Mouse (Mus musculus): ENCODE measurements around the gene Susd2.
A peak's percentile ranks its signal among the peaks of the same experiment; 100 is the strongest.

Gene Susd2

DNA sequence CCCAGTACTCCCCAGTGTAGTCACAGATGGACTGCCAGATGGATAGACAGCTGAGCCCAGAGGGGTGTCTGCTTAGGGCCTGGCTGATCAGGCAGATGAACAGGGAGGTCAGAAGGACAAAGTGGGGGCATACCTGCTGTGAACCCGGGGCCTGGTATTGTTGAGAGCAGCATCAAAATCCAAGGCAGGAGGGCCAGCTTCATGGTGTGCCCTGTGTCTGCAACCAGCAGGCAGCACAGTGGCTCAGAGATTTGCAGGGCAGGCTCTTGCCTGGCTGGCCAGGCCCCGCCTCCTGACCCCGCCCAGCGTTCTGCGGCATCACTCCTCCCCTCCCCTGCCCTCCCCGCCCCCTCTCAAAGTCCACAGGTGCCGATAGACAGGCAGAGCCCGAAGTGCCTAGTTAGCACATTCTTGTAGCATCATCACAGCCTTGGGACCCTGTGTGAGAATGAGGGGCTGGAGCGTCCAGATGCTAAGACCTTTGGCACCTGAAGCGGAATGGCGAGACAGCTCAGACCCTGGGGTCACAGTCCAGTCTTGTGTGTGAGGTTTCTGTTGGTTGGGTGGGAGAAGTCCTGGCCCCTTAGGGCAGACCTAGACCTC lies at the start of gene Susd2:
Gene Susd2, minus strand, starts transcription at position 268 of the 603 bp plus-strand sequence.
- DNase-seq, result peak; percentile 89 to 94

DNA sequence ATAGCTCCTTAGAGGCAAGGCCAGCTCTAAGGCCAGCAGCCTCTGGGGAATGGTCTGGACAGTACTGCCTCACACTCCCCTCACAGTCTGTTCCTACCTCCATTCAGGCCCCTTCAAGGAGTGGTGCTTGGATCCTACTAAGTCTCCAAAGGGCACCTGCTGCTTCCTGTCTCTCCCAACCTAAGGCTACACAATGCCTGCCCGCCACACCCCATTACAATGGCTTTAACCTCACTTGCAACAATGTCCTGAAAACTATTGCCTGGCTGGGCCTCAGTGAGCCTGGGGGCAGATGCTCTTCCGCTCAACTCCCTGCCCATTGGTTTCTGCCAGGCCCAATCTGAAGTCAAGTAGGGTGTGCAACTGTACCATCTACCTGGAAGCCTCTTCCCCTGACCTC lies 44.8 kb upstream of the Susd2 start:
- no peak for DNase-seq

DNA sequence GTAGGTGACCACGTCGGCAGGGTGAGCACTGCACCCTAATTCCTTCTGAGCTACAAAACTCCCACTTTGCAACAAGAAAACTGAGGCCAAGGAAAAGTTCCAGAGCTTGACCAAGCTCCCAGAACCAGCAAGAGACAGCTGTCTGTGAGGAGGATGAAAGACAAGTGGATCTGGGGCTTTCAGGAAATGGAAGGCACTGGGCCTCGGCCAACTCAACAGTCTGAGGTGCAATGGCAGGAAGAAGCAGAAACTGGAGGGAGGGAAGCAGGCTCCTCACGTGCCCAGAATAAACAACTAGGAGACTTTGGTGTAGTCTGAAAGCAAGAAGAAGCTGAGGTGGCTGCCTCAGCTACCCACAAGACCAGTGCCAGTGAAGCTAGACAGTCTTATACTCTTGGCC lies 42.9 kb upstream of the Susd2 start:
- no peak for DNase-seq

DNA sequence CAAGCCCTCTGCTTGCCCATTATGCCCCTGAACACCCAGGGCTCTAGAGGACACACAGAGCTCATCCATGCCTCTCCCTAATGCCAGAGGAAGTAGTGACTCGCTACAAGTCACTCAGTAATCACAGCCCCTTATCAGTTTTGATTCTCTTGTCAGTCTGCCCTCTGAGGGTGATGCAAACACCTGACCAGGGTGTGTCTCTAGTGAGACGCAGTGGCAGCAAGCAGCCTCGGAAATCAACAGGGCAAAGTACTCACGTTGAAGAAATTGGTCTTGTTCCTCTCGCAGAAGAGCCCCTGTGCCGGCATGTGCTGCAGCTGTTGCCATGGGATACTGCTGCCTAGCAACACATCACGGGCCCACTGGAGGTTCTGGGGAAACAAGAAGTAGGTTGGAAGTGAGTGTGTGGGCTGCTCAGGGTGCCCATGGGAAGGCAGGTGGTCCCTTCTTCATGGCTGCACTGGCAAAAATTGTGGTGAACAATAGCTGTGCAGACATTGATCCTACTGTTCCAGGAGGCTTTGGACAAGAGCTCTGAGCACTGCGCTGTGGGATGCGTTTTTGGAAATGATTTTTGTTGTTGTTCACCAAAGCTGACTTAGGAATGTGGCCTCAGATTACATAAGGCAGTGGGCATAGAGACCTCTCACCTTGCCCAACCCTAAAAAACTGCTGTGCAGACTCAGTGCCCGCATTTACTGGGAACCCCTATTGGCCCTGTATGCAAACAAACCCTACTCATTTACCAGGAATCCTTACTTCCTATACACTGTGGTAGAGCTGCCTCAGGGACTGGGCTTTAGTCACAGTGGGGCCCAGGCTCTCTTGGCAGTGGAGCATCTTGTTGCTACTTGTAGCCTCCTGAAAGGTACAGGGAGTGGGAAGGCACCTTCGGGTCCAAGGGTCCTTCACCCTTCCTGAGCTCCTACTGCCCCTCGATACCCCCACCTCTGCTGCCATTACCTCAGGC lies 40.5 kb upstream of the Susd2 start:
- no peak for DNase-seq

DNA sequence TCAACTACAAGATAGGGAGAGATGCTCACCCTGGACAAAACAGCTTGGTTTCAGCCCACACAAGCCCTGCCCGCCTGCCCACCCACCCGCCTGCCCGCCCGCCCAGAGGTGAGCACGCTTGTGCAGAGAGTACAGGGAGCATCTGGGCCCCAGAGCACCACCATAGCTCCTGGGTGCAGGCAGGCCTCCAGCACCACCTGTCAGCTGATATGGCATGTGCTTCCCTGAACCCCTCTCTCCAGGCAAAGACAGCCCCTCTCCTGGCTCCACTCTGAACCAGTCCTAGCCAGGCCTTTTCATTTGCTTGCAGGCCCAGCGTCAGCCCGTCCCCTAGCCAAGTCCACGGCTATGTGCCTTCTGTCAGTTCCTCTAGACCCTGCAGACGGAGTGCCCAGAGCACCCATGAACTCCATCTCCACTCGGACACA lies 36.8 kb upstream of the Susd2 start:
- DNase-seq, result no peak

DNA sequence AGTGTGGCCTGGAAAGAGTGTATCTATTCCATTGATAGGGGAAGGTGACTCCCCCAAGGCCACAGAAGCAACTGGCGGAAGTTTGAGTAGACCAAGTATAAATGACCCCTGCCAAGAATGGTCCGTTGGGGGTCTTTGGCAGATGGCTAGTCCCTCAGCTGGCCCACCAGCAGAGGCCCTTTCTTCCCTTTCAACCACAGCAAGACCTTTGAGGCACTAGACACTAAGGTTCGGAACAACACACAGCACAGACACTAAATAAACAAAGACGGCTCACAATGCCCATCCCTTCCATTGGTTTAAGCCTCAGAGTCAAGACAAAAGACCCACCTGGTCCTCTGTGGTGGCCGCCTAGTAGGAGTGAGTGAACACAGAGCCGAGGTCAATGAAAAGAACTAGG lies 35.4 kb upstream of the Susd2 start:
- DNase-seq, result no peak

DNA sequence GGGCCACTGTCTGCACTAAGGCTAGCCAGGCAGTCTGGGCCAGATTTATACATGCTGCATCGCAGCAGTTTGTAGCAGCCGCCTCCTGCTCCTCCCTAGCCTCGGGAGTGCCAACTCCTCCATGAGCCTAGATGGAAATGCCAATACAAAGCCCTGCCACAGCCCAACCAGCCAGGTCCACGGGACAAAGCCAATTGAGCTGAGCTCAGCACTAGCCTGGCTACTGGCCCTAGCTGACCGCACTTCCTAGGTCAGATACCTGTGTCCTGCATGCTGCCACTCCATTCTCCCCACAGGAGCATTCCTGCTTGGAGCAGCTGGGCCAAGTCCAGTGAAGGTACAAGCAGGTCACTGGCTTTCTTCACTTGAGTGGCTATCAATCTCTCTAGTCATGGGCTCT lies 34.2 kb upstream of the Susd2 start:
- DNase-seq, result peak; percentile 47 to 76

DNA sequence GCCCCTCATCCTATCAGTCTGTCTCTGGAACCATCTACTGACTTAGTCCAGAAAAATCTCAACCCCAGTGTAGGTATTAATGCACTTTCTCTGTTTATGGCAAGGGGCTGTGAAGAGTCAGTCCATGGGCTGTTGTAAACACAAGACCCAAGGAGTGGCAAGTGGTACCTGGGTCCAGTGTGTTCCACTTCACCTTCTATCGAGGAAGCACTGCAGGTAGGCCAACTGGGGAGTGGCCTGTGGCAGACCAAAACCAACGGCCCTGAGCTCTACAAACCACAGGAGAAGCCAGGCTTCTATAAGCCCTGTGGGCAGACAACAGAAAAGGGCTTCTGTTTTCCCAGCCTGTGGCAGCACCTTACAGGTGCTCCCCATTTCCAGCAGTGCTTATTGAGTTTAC lies 33.8 kb upstream of the Susd2 start:
- no peak for DNase-seq

DNA sequence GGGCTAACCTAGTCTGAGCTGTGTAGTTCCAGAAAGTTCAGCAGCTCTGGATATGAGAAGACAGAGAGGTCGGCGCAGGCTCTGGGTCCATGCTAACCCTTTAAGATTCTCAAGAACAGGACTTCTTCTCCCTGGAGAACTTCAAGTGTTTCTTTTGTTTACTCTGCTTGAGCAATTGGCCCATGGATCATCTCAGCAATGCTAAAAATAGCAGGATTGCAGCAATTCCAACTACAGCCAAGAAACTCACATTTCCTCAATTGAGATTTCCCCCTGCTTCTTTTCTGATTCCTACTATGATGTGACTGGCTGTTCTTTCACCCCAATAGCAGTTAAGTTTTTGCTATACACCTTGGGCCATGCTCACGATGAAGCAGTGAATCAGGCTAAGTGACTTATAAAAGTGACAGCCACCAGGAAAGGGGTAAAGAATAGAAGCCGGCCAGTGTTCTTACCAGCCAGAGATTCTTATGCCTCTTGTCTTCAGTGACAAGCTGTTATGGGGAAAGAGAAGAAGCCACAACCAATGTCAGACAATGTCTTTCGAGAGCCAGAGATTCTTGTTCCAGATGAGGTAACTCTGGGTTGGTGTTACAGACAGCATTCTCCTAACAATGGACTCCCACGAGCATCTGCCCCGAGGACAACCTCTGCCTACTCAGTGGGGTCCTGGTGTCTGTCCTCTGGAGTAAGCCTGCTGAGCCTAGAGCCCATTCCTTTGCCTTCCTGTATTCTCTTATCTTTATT lies 33.2 kb upstream of the Susd2 start:
- DNase-seq, result no peak

DNA sequence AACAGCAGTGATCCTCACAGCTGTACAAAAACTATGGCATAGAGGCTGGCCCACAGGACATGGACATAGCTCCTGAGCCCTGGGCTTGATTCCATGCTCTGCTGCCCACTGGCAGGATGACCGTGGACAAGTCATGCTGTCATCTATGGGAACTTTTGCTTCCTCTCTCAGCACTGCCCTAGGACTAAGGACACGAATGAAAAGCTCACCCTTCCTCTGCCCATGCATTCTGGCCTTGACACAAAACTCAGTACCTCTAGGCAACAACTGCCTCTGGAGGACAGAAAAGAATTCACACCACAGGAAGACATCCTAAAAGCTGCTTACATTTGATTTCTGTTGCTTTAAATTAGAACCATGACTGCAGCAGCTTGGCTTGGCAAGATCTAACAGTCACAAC lies 32.5 kb upstream of the Susd2 start:
- no peak for DNase-seq

DNA sequence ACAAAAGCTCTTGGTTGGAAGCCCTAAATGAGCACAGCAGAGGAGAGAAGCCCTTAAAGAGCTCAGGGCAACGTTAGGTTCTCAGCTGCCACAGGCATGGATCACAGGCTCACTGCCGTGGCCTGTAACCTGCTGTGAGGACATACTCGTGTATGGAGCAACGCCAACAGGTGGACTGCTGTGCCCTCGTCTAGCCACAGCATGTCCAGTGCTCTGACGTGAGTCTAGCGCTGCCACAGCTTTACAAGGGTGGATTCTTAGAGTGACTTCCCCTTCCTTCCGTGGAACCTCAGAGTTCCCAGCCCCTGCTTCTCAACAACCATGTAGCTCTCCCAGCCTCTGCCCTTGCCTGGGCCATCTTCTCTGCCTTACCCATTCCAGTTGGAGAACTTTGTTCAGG lies 31.8 kb upstream of the Susd2 start:
- no peak for DNase-seq

DNA sequence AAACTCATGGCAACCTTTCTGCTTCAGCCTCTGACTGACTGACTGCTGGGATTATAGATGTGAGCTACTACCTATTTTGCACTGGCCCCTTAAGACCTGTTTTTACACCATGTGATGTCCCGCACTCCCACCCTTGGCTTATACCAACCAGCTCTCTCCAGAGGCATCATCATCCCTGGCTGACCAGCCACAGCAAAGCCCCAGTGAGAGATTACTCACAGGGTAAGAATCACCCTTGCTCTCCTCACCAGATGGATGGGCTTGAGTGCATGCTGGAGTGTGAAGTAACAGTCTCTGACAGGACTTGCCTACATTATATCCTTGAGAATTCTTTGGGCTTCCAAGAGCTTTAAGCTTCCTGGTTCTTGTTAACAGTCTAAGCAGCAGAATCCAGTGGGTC lies 26.1 kb upstream of the Susd2 start:
- DNase-seq, result no peak

DNA sequence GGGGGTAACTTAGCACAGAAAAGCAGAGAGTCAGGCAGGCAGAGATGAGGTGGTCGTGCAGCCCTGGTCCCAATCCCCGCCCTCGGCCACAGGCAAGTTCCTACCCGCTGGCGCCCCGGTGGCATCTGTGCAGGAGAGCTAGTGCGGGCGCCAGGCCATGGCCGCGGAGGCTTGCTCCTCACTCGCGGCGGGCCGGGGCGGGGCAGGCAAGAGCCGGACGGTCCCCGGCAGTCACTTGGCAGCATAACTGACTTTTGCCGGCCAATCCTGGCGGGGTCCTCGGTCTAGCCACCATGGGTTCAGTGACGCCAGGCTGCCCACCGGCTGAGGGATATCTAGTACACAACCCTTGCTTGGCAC lies 24.1 kb upstream of the Susd2 start:
- peak; percentile 77 to 82 for DNase-seq

DNA sequence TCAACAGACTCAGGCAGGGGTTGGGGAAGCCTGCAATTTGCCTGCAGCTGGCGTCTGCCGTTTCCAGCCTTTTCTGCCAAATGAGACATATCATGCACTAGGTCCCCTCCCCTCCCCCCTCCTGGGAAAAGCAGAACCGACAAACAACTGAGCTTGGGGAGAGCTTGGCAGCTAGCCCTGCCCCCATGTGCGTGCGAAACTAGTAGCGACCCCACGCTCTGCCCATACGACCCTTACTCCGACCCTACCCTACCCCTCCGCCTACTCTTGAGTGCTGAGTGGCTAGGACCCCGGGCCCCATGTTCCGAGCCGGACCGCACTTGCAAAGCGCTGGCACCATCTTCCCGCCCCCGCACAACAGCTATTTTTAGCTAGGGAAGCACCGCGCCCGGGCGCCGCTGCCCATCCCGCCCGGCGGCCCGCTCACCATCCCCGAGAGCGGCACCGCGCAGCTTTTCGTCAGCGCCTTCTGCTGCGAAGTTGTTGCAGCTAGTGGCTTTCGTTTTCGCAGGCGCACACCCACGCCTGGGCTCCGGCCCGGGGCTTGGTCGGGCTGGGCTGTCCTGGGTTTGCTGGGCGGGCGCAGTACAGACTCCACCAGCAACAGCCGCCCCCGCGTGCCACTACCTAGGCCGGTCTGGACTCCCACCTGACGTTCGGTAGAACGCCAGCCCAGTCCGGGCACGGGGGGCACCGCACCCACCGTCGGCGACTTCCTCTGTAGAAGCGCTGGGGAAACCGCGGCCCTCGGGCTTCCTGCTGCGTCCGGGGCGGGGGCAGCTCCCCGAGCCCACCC lies 23.5 kb upstream of the Susd2 start:
- peak; percentile 60 to 75 for DNase-seq

DNA sequence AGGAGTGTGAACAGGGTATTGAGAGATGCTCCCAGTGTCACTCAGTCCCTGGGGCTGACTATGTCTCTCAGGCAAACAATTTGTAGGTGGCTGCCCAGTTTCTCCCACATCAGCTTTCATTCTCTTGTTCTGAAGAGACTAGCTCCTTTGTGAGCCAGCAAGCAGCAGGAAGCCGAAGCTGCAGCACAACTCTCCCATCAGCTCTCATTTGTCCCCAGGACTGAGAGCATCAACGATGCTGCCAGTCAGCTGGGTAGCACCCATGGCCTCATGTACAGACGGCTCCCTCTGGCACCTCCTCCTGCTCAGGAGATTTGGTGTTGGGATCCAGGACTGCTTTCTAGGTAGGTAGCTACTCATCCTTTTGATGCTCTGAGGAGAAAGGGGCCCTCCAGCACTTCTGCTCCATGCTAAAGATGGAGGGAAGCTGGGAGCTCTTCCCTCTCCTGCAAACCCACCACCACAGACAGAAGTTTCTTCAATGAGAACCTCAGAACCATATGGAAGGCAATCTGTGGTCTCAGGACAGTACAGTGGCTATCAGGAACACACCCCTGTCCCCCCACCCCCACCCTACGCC lies 22.7 kb upstream of the Susd2 start:
- DNase-seq, result no peak

DNA sequence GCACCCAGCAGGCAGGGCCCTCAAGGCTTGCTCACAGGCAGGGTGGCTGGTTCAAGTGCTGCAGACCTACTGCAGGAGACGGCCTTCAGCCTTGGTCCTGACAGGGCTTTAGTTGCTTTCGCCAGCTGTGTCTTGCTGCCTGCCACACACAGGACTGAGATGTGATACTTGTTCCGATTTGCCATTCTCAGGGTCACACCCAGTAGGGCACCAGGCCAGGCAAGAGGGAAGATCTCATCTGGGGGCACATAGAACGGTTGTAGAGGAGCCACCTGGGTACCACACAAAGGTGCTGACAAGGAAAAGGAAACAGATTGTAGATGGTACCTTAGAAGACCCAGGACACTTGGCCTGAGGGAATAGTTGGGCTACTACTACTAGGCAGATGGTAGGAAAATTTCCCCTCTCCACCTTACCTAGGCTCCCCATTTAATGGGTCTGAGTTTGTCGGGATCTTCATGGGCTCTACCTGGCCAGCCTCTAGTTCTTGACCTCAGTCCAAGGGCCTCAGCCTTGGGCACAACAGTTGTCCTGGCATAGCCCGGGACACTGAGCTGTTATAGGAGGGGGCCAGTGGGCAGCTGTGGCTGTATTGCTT lies 21.0 kb upstream of the Susd2 start:
- no peak for DNase-seq

DNA sequence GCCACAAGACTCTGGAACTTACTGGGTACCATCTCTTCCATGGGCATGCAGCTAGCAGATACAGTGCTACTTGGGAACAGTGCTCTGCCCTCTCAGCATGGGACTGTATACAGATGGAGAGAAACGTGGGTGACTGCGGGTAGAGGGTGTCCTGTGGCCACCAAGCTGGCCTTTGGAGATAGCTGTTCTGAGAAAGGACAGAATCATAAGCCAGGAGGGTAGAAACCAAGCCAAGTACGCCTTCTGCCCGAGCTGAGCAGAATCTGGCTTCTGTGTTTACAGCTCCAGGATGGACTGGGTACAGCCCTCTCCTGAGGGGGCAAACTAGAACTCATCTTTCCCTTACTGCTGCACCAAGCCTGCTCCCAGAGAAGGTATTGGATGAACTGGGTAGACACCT lies 18.8 kb upstream of the Susd2 start:
- no peak for DNase-seq

DNA sequence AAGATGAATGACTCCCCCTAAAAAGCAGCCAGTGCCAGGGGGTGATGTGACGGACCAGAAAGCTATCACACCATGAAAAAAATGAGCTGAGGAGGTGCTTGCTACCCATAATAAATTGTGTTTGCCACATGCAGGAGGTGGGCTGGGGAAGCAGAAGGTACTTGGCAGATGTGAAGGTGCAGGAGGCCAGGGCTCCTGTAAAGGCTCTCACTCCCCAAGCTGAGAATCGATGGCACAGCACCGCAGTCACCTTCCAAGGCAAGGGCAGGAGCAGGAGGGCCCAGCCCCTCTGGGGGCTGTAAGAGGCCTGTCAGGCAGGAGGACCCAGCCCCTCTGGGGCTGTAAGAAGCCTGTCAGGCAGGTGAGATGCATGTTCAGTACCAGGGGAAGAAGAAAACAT lies 18.1 kb upstream of the Susd2 start:
- DNase-seq, result no peak

DNA sequence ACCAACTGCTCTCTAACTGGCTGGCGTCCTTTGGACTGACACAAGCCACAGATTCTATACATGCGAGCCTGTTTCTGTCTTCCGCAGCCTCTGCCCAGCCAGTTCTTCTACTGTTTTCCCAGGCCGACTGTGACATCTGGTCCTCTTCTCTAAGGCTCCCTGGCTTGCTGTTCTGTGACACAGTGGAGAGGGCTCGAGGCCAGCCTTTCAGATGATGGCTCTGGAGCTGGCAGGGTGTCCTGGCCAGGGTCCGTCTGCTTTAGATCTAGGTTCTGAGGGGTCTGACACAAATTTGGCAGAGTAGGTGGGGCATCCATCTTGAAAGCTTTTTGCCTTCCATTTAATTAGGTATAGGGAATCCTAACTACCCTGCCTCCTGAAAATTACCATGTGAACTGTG lies 17.6 kb upstream of the Susd2 start:
- DNase-seq, result no peak

DNA sequence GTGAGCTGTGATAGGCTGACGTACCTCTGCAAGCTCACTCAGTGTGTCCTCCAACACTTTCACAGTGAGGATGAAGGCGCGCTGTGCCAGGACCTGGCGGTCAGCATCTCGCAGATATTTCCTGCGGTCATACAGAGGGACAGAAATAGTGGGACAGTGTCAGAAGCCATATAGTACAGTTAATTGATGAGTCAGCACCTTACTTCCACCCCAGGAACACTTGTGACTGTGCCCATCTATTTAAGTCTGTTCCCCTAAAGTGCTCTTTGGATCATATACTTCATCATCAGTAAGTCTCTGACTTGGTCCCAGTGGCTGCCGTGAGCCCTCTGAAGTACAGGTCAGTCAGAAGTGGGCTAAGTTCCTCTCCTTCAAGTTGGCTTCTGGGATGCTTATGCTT lies 14.0 kb upstream of the Susd2 start:
- no peak for DNase-seq

DNA sequence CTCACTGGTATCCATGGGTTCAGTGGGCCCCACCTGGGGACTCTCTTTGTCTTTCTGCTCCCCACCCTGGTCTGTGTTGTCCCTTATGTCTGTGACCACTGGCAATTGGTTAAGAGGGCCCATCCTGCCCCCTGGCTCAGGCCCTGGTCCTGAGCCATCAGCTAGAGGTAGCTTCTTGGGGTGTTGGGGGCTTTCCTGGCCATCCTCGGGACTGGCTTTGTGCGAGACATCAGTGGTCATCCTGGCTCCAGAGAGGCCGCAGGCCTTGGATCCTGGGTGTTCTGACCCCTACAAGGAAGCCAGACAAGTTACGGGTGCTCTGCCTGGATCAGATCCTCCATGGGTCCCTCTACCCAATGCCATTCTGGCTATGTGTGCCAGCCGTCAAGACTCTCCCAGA lies 13.4 kb upstream of the Susd2 start:
- no peak for DNase-seq

DNA sequence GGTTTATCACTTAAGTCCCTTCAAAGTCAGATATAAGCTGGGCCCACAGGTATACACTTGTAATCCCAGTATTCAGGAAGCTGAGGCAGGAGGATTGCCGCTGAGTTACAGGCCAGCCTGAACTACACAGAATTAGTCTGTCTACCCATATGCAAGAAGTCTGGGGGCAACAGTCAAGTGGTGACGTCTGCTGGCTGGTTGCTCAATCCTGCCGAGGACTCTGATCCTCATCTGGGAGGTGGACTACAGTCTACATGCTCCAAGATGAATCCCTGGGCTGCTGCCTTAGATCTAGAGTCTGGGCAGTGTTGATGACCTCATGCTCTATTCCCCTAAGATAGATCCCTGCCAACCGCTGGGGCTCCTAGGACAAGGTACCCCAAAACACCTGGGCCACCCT lies 10.2 kb upstream of the Susd2 start:
- peak; percentile 55 to 82 for DNase-seq

All from kidney, postnatal 25 days (tissue).